Mouse (Mus musculus) spleen, postnatal 14 days (tissue): ENCODE results near the gene Arl13a.
"Not testable (repeated sequence)": the region's sequence is repeated elsewhere in the genome, so short reads cannot be mapped to it uniquely, and the experiment has no call there.

ENCODE experiments used
- DNase-seq, 2 experiments: peaks; one replicate each; pipeline ENCODE4 v3.0.0; 2021 to 2022; ENCODE audit warnings: low spot score in 2 of 2

The Arl13a gene

GRCm38 (mm10) chrX:134187201-134187600, at the start of gene Arl13a:
Gene Arl13a, plus strand, starts transcription at chrX:134187501.
- DNase-seq, result not testable (repeated sequence)

- no peak for DNase-seq
These were observed 47.3 kb upstream of the Arl13a start for GRCm38 (mm10) chrX:134140024-134140423.

GRCm38 (mm10) chrX:134141551-134141950, 45.8 kb upstream of the Arl13a start:
- no peak for DNase-seq

GRCm38 (mm10) chrX:134141986-134142385, 45.3 kb upstream of the Arl13a start:
- no peak for DNase-seq

GRCm38 (mm10) chrX:134158151-134158550, 29.1 kb upstream of the Arl13a start:
- DNase-seq, result no peak

- no peak for DNase-seq
These were observed 26.9 kb upstream of the Arl13a start for GRCm38 (mm10) chrX:134160442-134160841.

GRCm38 (mm10) chrX:134162043-134162720, 25.1 kb upstream of the Arl13a start, which contains the start of gene Xkrx:
Gene Xkrx, minus strand, starts transcription at chrX:134162076.
- DNase-seq, result no peak

GRCm38 (mm10) chrX:134162826-134163225, 24.5 kb upstream of the Arl13a start:
- DNase-seq, result no peak

GRCm38 (mm10) chrX:134163484-134163883, 23.8 kb upstream of the Arl13a start:
- DNase-seq, result no peak

GRCm38 (mm10) chrX:134170584-134170983, 16.7 kb upstream of the Arl13a start:
- DNase-seq, result no peak

GRCm38 (mm10) chrX:134174699-134175098, 12.6 kb upstream of the Arl13a start:
- DNase-seq, result no peak

- no peak for DNase-seq
These were observed 21.2 kb downstream of the Arl13a start for GRCm38 (mm10) chrX:134208491-134208890.

GRCm38 (mm10) chrX:134211151-134211642, 23.9 kb downstream of the Arl13a start:
- no peak for DNase-seq

GRCm38 (mm10) chrX:134218161-134218560, 30.9 kb downstream of the Arl13a start:
- DNase-seq, result no peak

GRCm38 (mm10) chrX:134220618-134221017, 33.3 kb downstream of the Arl13a start:
- DNase-seq, result no peak

- no peak for DNase-seq
These were observed 34.6 kb downstream of the Arl13a start, which contains the start of gene Nox1 for GRCm38 (mm10) chrX:134221856-134222255. Gene Nox1, minus strand, starts transcription at chrX:134221956.

GRCm38 (mm10) chrX:134233048-134233447, 45.7 kb downstream of the Arl13a start:
- no peak for DNase-seq

- no peak for DNase-seq
These were observed 51.0 kb downstream of the Arl13a start for GRCm38 (mm10) chrX:134238266-134238665.

- DNase-seq, result no peak
These were observed 58.6 kb downstream of the Arl13a start for GRCm38 (mm10) chrX:134245946-134246345.

- DNase-seq, result no peak
These were observed 60.9 kb downstream of the Arl13a start for GRCm38 (mm10) chrX:134248202-134248601.
